Mouse (Mus musculus) cerebellum, postnatal 36 days (tissue): ENCODE data around the gene Lgals4.

Experiments used
- DNase-seq, 2 experiments: peaks; one replicate each; pipeline ENCODE4 v3.0.0; 2021 to 2022; ENCODE audit warnings: mixed read lengths in 2 of 2

Gene Lgals4

GRCm38 (mm10) chr7:28833723-28834347, at the start of gene Lgals4:
Gene Lgals4 (plus strand): TSS chr7:28833854.
- no peak for DNase-seq

- no peak for DNase-seq
Measured at GRCm38 (mm10) chr7:28785161-28785560, 48.5 kb upstream of the Lgals4 start.

DNA sequence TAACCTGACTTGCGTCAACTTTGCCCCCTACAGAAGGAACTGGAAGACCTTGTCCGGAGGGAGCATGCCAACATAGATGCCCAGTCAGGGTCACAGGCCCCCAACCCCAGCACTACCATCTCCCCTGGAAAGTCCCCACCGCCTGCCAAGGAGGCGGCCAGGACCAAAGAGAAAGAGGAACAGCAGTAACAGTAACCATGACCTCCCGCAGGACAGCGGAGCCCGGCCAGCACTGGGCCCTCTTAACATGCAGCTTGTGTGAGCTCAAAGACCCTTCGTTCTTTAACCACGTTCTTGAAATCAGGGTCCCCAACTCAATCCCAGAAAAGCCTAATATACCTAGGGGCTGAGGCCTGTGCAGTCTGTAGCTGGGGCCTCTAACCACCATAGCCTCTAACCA, 45.8 kb upstream of the Lgals4 start:
- no peak for DNase-seq

DNA sequence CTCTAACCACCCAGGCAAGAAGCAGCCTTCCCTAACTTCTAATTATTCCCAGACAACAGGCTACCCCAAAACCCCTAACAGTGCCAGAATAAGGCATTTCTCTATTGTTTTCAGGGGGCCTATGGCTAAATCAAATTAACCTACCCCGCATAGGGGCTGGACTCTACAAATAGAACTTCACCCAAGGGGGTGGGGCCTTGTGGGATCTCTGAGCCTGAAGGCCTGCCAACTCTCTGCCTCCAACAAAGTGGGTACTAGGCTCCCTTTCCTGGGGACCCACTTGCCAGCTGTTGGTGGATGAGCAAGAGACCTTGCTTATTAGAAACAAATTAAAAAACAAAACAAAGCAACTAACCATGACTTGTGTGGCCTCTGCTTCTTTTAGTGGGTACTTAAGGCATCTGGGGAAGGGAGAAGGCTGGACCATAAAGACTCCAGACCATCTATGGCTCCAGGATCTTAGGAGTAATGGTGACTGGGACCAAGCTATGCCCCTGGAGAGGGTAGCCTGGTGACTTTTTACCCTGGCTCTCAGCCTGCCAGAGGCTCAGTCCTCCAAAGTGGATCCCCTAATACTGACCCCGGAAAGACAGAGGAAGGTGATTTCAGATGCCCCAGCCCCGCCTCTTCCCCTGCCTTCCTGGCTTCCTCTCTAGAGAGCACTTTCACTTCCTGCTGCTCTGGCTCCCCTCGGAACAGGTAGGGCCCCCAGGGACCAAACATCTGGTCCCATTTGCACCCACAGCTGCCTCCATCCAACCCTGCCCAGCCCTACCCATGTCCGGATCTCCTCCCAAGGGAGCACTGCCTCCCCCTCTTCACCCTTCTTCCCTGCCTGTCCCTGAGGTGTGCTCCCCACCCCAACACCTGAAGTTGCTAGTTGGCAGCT, 45.1 kb upstream of the Lgals4 start, which contains the start of gene Rinl:
Rinl (plus strand) TSS at position 663 of the 889 bp plus-strand sequence.
- no peak for DNase-seq

- DNase-seq = no peak
Measured at GRCm38 (mm10) chr7:28789235-28789634, 44.4 kb upstream of the Lgals4 start.

GRCm38 (mm10) chr7:28790066-28790806, 43.4 kb upstream of the Lgals4 start:
- no peak for DNase-seq

DNA sequence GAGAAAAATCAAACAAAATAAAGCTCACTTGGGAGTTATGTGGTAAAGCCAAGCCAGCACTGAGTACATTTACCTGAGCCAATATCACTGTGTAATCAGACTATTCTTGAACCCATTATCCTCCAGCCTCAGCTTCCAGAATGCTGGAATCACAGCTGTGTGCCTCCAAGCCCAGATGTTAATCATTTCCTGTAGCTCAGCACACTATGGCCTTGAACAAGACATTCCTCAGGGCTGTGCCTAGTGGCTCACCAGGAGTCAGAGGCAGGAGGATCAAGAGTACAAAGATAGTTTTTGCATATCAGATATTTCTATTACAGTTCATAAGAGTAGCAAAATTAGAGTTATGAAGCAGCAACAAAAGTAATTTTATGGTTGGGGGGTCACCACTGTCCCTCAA, 41.9 kb upstream of the Lgals4 start:
- DNase-seq = no peak

DNA sequence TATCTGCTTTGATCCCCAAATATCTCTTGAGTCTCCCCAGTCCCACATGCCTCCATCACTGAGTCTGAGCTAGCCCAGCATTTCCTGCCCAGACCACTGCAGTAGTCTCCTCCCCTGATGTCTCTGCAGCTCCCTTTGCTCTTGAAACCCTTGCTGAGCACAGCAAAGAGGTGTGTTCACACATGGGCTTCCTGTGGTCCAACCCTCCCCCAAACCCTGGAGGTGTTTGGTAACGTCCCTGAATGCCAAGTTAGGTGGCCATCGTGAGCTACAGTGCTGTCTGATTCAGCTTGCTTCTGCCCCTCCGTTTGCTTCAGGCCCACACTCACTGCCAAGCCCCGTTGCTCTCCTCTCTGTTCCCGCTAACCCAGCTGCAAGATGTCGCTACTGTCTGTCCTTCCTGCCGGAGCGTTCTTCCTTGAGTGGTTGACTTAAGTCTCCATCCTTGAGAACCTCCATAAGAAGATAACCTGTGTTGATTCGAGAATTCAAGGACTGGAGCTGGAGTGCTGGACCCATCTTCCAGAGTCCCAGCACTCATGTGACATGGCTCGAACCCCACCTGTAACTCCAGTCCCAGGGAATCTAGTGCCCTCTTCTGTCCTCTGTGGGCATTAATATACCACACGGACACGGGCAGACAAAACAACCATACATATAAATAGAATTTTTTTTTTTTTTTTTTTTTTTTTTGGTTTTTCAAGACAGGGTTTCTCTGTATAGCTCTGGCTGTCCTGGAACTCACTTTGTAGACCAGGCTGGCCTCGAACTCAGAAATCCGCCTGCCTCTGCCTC, 41.1 kb upstream of the Lgals4 start:
- DNase-seq = no peak

GRCm38 (mm10) chr7:28793834-28794233, 39.8 kb upstream of the Lgals4 start:
- no peak for DNase-seq

- no peak for DNase-seq
Measured at GRCm38 (mm10) chr7:28794496-28794895, 39.2 kb upstream of the Lgals4 start.

DNA sequence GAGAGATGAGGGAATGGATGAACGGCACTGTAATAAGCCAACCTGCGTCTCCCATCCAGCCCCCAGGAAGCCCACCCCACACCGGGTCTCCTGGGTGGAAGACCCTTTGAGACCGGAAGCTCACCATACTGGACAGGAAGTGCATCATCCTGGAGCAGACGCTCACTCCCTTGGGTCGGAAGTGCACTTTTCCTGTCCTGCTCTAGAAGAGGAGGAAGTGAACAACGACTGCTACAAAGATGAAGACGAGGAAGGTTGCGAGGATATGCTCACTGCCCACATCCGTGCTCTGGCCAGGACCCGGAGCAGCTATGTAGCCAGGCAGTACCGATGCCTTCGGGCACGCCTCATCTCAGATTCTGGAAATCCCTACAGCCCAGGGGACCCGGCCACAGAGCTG, 37.8 kb upstream of the Lgals4 start:
- no peak for DNase-seq

DNA sequence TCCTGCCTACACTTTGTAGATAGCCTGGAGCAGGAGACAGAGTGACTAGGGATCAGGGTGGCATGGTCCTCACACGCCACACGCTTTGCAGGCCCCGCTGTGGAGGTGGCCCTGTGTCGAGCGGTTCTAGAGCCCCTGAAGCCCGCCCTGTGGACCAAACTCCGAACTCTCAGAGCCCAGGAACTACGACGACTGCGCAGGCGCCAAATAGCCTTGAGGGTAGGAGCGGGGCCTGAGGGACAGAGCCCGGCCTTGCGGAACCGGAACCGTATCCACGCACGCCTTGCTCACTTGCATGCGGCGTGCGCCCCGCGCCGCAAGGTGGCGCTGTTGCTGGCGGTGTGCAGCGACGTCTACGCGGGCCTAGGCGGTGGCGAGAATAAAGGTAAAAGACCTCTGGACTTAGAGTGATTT, 37.1 kb upstream of the Lgals4 start:
- DNase-seq = peak; percentile 87 to 89

- DNase-seq = no peak
Measured at GRCm38 (mm10) chr7:28799994-28800393, 33.7 kb upstream of the Lgals4 start.

- no peak for DNase-seq
Measured at GRCm38 (mm10) chr7:28801451-28801850, 32.2 kb upstream of the Lgals4 start.

GRCm38 (mm10) chr7:28801901-28802670, 31.6 kb upstream of the Lgals4 start:
- DNase-seq = no peak

GRCm38 (mm10) chr7:28802846-28803588, 30.6 kb upstream of the Lgals4 start:
- DNase-seq = no peak

- no peak for DNase-seq
Measured at GRCm38 (mm10) chr7:28803756-28804155, 29.9 kb upstream of the Lgals4 start.

GRCm38 (mm10) chr7:28806869-28807268, 26.8 kb upstream of the Lgals4 start:
- DNase-seq = no peak

GRCm38 (mm10) chr7:28807641-28808220, 25.9 kb upstream of the Lgals4 start:
- DNase-seq = peak in 1 of 2 experiments; percentile 30

DNA sequence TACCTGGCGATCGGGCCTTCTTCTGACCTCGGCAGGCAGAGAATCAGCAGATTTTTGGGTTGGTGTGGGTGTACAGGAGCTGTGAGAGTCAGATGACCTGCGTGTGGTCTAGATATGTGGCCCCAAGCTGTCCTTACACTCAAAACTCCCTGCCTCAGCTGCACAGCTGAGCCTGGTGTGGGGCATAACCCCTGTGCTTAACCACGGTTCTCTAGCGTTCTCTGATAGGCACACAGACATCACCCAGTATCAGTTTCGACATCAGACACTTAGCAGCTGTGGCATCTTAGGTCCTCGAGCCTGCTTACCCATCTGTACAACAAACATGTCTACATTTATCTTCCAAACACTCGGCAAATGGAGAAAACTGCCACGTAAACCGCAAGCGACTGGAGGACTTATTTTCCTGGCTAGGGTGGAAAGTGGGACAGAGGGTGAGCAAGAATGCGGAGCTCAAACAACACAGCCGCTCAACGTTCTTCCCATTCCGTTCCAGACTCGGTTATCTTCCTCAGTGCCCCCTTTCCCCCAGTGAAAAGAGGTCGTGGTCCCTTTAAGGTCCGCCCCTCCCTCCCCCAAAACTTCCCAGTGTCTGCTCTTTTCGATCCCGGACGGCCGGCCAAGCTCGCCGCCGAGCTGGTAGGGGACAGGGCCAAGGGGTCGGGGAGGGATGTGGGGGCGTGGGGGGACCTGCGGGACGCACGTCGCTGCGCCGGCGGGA, 25.3 kb upstream of the Lgals4 start, which contains the start of gene Hnrnpl:
Hnrnpl (plus strand) TSS at position 321 of the 721 bp plus-strand sequence.
- DNase-seq = peak in 1 of 2 experiments; percentile 27
